Mouse (Mus musculus) kidney, adult 2 months (tissue): Measurements from ENCODE around the gene Icmt. TPM values are rescaled to one million over a fixed set of nuclear protein-coding genes. Genes with fewer than 3 reads are reported as not detected.

Experiments used
- DNase-seq: peaks from one replicate; pipeline ENCODE4 v3.0.0; 2021
- H3K27ac ChIP-seq: fragments of 200-500 bp; 2 replicates; pipeline ENCODE4 v1.5.1; 2012; ENCODE audit warnings: low read depth, low read length, control low read depth, inconsistent platforms; ENCODE audit not compliant: insufficient read depth
- H3K27me3 ChIP-seq: fragments of 200-500 bp; replicated peaks from 2 replicates; pipeline ENCODE4 v1.6.1; 2012; ENCODE audit warnings: mild to moderate bottlenecking, moderate library complexity, low read length, inconsistent platforms; ENCODE audit not compliant: control insufficient read depth, insufficient read depth
- H3K36me3 ChIP-seq: fragments of 200-500 bp; 2 replicates; pipeline ENCODE4 v1.6.1; 2012; ENCODE audit warnings: mild to moderate bottlenecking, moderate library complexity, low read length, inconsistent platforms; ENCODE audit not compliant: control insufficient read depth, insufficient read depth
- H3K4me1 ChIP-seq: fragments of 200-500 bp; 2 replicates; pipeline ENCODE4 v1.6.1; 2011; ENCODE audit warnings: low read length; ENCODE audit not compliant: control insufficient read depth, insufficient read depth
- H3K4me3 ChIP-seq: fragments of 200-500 bp; 2 replicates; pipeline ENCODE4 v1.5.1; 2011; ENCODE audit warnings: mild to moderate bottlenecking, low read depth, low read length, control low read depth; ENCODE audit not compliant: insufficient read depth
- CTCF ChIP-seq: fragments of 200-500 bp; conservative IDR thresholded peaks from 2 replicates; pipeline ENCODE4 v1.5.1; 2011; ENCODE audit warnings: low read depth, mild to moderate bottlenecking, control low read depth, low read length, moderate library complexity, mixed read lengths; ENCODE audit not compliant: insufficient read depth, insufficient read length
- POLR2A ChIP-seq: fragments of 200-500 bp; IDR thresholded peaks from one replicate; pipeline ENCODE4 v1.6.1; 2011; ENCODE audit warnings: low read depth, low read length, control low read depth
- WGBS: fragments of 180-500 bp; shearing (Covaris S2); methylation state at CpG from one replicate; pipeline ENCODE4 v1.1.7; 2018; 5-methylcytosine and 5-hydroxymethylcytosine counted together
- polyA plus RNA-seq: library from polyadenylated mRNA; depleted of rRNA; stranded (reverse); fragments of >200 nt; gene quantifications from 2 replicates; pipeline ENCODE4 v1.2.3, GENCODE M21; 2012

The Icmt gene
- polyA plus RNA-seq, 1 experiment, result 31.2 TPM

- Histone ChIP-seq H3K4me3 (no peak overlapping the region), H3K27me3 (no peaks in the 10 kb centered on the region), H3K4me1 (peaks cover 2% of the 10 kb centered on the region; the same call in 1 of the 2 replicates), H3K36me3 (no peaks in the 10 kb centered on the region), H3K27ac (no peak overlapping the region)
- TF ChIP-seq CTCF, result no peak
- TF ChIP-seq POLR2A, result no peak
- 24% methylated on average over 12 of the region's 12 CpGs for WGBS
- no peak for DNase-seq
Observed at GRCm38 (mm10) chr4:152292102-152292765, 4.8 kb upstream of the Icmt start.

GRCm38 (mm10) chr4:152294188-152294929, 2.7 kb upstream of the Icmt start:
- no peak overlapping the region; the same call in 1 of the 2 replicates for H3K27ac ChIP-seq
- no peak for TF ChIP-seq CTCF
- TF ChIP-seq POLR2A, result no peak
- no peak overlapping the region for H3K4me3 ChIP-seq
- 50% methylated on average over 10 of the region's 10 CpGs for whole genome bisulfite sequencing
- H3K4me1 ChIP-seq, result peaks cover 5% of the 10 kb centered on the region
- H3K36me3 ChIP-seq, result no peaks in the 10 kb centered on the region
- H3K27me3 ChIP-seq, result no peaks in the 10 kb centered on the region
- DNase-seq, result peak; percentile 47

GRCm38 (mm10) chr4:152295916-152296315, 1.1 kb upstream of the Icmt start:
- no peak for DNase-seq
- WGBS, result 34% methylated on average over 4 of the region's 4 CpGs
- Histone ChIP-seq H3K36me3 (no peaks in the 10 kb centered on the region), H3K4me1 (peaks cover 5% of the 10 kb centered on the region), H3K4me3 (no peak overlapping the region), H3K27ac (no peak overlapping the region), H3K27me3 (no peaks in the 10 kb centered on the region)
- TF ChIP-seq POLR2A, result no peak
- no peak for TF ChIP-seq CTCF

- Histone ChIP-seq H3K27me3 (no peaks in the 10 kb centered on the region), H3K4me3 (peak overlapping the region; percentile 73; the same call in 1 of the 2 replicates), H3K27ac (peak overlapping the region; percentile 84), H3K36me3 (no peaks in the 10 kb centered on the region), H3K4me1 (peaks cover 5% of the 10 kb centered on the region)
- WGBS, result 6% methylated on average over 8 of the region's 8 CpGs
- TF ChIP-seq POLR2A (no peak), CTCF (no peak)
- DNase-seq, result no peak
Observed at GRCm38 (mm10) chr4:152296371-152296770, 656 bp upstream of the Icmt start.

- no peak for DNase-seq
- H3K4me1 ChIP-seq, result peaks cover 15% of the 10 kb centered on the region
- no peaks in the 10 kb centered on the region for H3K36me3 ChIP-seq
- H3K27ac ChIP-seq, result no peak overlapping the region
- no peaks in the 10 kb centered on the region for H3K27me3 ChIP-seq
- 90% methylated on average over 14 of the region's 14 CpGs for WGBS
- H3K4me3 ChIP-seq, result no peak overlapping the region
- TF ChIP-seq POLR2A, result no peak
- no peak for TF ChIP-seq CTCF
Observed at GRCm38 (mm10) chr4:152298836-152299235, 1.8 kb downstream of the Icmt start.

GRCm38 (mm10) chr4:152300375-152300774, 3.3 kb downstream of the Icmt start:
- no peaks in the 10 kb centered on the region for H3K36me3 ChIP-seq
- no peak overlapping the region for H3K4me3 ChIP-seq
- no peak for TF ChIP-seq POLR2A
- TF ChIP-seq CTCF, result no peak
- H3K27me3 ChIP-seq, result no peaks in the 10 kb centered on the region
- no peak overlapping the region for H3K27ac ChIP-seq
- H3K4me1 ChIP-seq, result peaks cover 15% of the 10 kb centered on the region
- no peak for DNase-seq
- WGBS, result 90% methylated on average over 8 of the region's 8 CpGs

- Histone ChIP-seq H3K4me3 (no peak overlapping the region), H3K4me1 (peaks cover 13% of the 10 kb centered on the region), H3K27me3 (no peaks in the 10 kb centered on the region), H3K27ac (peak overlapping the region; percentile 29; the same call in 1 of the 2 replicates), H3K36me3 (no peaks in the 10 kb centered on the region)
- 50% methylated on average over 11 of the region's 11 CpGs for WGBS
- no peak for TF ChIP-seq POLR2A
- no peak for TF ChIP-seq CTCF
- DNase-seq, result peak; percentile 81
Observed at GRCm38 (mm10) chr4:152302012-152302411, 5.0 kb downstream of the Icmt start.
